Mouse (Mus musculus) heart, adult 2 months (tissue): ENCODE data around the gene Zbtb37.

Experiments used
- CTCF ChIP-seq: fragments of 200-600 bp; IDR thresholded peaks from 2 replicates; pipeline ENCODE4 v1.8.1; 2022; ENCODE audit warnings: antibody characterized with exemption, mild to moderate bottlenecking, moderate library complexity
- POLR2A ChIP-seq: fragments of 200-500 bp; IDR thresholded peaks from 2 replicates; pipeline ENCODE4 v1.6.1; 2011; ENCODE audit warnings: mild to moderate bottlenecking, low read depth, low read length, control low read depth; ENCODE audit not compliant: insufficient read depth

GRCm38 (mm10) chr1:161033856-161034434 lies 704 bp downstream of the Zbtb37 start:
- TF ChIP-seq CTCF (no peak), POLR2A (no peak)
